Mouse (Mus musculus): ENCODE measurements around the gene Nacc1.

DNA sequence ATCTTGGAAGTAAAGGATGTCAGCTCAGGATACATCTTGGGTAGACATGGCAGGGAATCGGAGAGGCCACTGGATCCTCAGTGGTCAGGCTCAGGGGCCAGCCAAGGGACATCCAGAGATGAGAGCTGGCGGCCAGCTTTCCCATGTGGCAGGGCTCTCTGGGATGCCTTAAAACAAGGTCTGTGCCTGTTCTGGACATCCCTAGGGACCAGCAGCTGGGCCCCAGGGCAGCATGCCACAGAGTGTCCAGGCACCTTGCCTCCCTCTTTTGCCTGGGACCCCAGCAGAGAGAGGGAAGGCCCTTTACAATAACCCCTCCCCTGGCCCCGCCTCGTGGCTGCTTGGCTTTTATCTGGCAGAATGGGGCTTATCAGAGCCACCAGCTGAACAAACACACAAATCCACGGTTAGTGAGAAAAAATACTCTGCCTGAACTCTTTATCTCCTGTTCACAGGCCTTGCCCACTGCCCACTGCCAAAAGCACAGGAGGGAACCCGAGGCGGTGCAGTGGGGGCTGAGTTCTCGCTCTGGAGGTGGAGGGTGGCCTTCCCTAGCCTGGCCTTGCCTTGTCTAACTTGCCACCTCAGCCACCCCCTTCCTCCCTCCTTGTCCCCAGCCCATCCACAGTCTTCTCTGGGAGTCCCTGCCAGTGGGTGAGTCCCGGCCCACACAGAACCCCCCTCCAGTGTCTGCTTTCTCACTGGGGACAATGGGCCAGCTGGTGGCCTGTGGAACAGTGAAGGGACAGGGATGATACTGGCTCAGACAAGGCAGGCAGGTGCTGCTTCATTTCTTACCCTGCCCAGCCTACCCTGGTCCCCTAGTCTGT is 43.1 kb upstream of the Nacc1 start:
- TF ChIP-seq CTCF (IDR thresholded peaks at IDR 0.05; ENCODE audit: borderline replicate concordance, insufficient read depth, low read length) (no peak), POLR2A (IDR thresholded peaks at IDR 0.05; ENCODE audit: low read depth, low read length) (no peak)

Data from embryonic fibroblast, embryonic 13.5 days (primary cell).